Mouse (Mus musculus): Measurements from ENCODE around the gene Gpr146.
"Not testable (repeated sequence)": the region's sequence is repeated elsewhere in the genome, so short reads cannot be mapped to it uniquely, and the experiment has no call there.

The Gpr146 gene

DNA sequence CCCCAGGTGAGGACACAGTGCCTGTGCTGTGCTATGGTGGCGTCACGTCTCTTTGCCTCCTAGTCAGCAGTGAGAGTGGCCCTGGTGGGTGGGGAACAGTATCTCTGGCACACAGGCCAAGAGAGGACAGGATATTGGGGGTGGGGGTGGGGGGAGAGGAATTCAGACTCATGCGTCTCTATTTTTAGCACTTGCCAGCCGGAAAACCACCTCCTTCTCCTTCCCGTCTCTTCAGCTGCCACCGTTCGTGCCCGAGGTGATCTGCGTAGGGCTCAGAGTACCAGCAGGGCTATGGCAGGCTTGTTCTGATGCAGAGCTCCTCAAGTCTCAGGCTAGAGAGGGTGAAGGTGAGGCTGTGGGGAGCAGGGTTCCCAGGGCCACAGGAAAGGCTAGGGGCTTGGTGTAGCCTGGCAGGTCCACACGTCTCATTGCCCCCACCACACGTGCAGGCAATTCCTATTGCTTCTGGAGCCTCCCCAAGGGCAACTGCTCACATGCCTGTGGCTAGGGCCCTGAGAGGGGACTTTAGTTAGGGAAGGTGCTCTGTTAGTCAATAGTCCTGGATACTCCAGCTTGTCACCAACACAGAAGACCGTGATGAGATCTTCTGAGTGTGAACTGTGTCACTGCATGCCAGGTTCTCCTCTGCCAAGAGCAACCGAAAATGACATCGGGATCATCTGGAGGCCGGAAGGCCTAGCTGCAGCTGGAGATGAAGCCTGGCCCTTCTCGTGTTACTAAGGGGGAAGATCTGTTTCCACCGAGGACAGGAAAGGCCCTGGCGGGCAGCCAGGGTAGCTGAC lies at the start of gene Gpr146:
Gene Gpr146, plus strand, starts transcription at position 230 of the 803 bp plus-strand sequence.
- DNase-seq (ENCODE audit: low spot score in 2 of 2), result no peak

- DNase-seq (ENCODE audit: low spot score in 2 of 2), result no peak
Observed at GRCm38 (mm10) chr5:139330766-139331165, 46.7 kb upstream of the Gpr146 start.

DNA sequence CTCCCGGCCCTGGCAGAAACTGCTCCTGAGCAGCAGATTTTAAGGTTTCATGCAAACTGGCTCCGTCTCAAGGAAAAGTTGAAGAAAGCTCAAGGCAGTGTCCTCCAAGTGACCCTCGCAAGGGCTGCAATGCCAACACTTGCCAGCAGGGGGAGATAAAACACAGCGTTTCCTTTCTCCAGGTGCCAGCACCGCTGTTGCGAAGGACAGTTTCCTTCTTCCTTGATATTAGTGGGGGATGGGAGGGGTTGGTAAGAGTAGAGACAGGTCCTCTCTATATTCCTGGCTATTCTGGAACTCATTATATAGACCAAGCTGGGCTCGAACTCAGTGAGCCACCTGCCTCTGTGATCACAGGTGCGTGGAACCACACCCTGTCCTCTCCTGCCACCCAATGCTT lies 45.8 kb upstream of the Gpr146 start:
- peak; percentile 88 to 89 for DNase-seq (ENCODE audit: low spot score in 2 of 2)

- DNase-seq (ENCODE audit: low spot score in 2 of 2), result no peak
Observed at GRCm38 (mm10) chr5:139332590-139333272, 44.8 kb upstream of the Gpr146 start.

- DNase-seq (ENCODE audit: low spot score in 2 of 2), result no peak
Observed at GRCm38 (mm10) chr5:139333301-139334013, 44.0 kb upstream of the Gpr146 start.

- not testable (repeated sequence) for DNase-seq (ENCODE audit: low spot score in 2 of 2)
Observed at GRCm38 (mm10) chr5:139334394-139334793, 43.1 kb upstream of the Gpr146 start.

DNA sequence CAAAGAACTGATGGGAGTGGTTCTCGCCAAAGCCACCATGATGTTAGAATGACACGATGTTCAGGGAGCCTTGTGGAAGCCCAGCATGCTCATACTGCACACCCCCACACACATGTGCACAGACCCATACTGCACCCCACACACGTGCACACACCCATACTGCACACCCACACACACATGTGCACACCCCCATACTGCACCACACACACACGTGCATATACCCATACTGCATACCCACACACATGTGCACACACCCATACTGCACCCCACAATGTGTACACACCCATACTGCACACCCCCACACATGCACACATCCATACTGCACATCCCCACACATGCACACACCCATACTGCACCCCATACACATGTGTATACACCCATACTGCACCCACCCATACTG lies 41.9 kb upstream of the Gpr146 start:
- DNase-seq (ENCODE audit: low spot score in 2 of 2), result no peak

GRCm38 (mm10) chr5:139337826-139338370 lies 39.6 kb upstream of the Gpr146 start:
- peak in 1 of 2 experiments; percentile 53 for DNase-seq (ENCODE audit: low spot score in 2 of 2)

- no peak for DNase-seq (ENCODE audit: low spot score in 2 of 2)
Observed at GRCm38 (mm10) chr5:139338403-139338802, 39.1 kb upstream of the Gpr146 start.

GRCm38 (mm10) chr5:139338891-139339290 lies 38.6 kb upstream of the Gpr146 start:
- DNase-seq (ENCODE audit: low spot score in 2 of 2), result no peak

- DNase-seq (ENCODE audit: low spot score in 2 of 2), result peak; percentile 80 to 81
Observed at GRCm38 (mm10) chr5:139344021-139344686, 33.3 kb upstream of the Gpr146 start.

GRCm38 (mm10) chr5:139344687-139345363 lies 32.7 kb upstream of the Gpr146 start:
- peak; percentile 84 to 90 for DNase-seq (ENCODE audit: low spot score in 2 of 2)

GRCm38 (mm10) chr5:139345364-139345714 lies 32.2 kb upstream of the Gpr146 start:
- DNase-seq (ENCODE audit: low spot score in 2 of 2), result no peak

GRCm38 (mm10) chr5:139347225-139347624 lies 30.3 kb upstream of the Gpr146 start:
- DNase-seq (ENCODE audit: low spot score in 2 of 2), result no peak

DNA sequence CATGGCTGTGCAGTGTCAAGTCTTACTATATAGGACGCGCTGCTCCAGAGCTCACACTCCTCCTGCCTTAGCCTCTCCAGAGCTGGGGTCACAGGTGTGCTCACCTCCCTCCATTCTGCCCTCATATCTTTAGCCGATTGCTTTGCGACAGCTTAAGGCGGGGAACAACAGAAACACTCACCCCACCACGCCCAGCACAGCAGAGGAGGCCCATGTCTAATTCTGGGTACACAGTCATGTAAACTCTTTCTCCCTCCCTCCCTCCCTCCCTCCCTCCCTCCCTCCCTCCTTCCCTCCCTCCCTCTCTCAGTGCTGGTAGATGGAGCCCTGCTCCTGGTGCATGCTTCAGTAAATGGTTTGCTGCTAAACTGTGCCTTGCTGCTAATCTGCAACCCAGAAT lies 27.8 kb upstream of the Gpr146 start:
- no peak for DNase-seq (ENCODE audit: low spot score in 2 of 2)

DNA sequence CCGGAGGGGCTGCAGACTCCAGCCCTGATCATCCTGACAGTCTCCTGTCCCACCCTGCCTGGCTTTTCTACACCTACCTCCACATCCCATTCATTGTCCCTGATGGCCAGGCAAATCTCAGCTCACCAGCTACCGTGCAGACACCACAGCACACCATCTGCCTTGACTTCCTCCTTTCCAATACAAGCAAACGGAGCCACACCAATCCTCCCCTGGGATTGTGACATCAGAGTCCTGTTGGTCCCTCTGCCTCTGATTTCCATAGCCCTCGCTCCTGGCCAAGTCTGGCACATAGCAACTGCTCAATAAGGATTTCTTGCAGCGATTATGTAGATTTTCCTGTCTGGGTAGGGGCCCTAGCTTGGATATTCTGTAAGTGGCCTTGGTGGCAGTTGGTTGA lies 26.4 kb upstream of the Gpr146 start, which contains the start of gene Cox19:
Gene Cox19, minus strand, starts transcription at position 285 of the 400 bp plus-strand sequence.
- DNase-seq (ENCODE audit: low spot score in 2 of 2), result no peak

DNA sequence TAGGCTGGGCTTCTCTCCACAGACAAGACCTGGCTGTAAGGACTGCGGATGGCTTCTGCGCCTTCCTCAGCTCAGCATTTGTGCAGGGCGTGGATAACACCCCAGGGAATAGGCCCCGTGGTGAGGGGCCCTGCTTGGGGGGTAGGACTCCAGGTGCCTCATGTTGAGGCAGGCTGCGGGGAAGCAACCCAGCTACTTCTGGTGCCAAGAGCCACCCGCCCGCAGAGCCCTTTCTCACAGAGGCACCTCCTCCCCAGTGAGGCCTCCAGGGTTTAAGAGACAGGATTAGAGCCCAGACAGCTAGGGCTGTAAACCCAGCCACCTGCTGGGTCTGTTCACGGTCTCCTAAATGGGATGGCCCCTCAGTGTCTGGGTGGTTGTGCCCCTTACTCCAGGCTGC lies 25.9 kb upstream of the Gpr146 start:
- no peak for DNase-seq (ENCODE audit: low spot score in 2 of 2)

DNA sequence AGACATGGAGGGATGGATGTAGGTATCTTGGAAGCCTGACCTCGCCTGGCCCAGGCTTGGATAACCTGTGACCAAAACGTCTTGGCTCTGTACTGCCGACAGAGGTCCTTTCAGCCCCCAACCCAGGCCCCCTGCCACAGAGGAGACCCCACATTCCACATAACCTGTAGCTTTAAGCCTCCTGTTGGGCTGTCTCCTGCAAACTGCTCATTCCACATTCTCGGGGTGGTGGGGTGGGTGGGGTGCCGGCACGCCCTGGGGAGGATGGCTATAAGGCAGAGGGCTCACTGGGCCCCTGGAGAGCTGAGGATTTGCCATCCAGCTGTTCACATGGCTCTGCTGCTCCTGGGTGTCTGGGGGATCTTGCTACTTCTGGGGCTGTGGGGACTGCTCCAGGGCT lies 25.2 kb upstream of the Gpr146 start, which contains the start of gene Cyp2w1:
Gene Cyp2w1, plus strand, starts transcription at position 301 of the 400 bp plus-strand sequence.
- DNase-seq (ENCODE audit: low spot score in 2 of 2), result no peak

DNA sequence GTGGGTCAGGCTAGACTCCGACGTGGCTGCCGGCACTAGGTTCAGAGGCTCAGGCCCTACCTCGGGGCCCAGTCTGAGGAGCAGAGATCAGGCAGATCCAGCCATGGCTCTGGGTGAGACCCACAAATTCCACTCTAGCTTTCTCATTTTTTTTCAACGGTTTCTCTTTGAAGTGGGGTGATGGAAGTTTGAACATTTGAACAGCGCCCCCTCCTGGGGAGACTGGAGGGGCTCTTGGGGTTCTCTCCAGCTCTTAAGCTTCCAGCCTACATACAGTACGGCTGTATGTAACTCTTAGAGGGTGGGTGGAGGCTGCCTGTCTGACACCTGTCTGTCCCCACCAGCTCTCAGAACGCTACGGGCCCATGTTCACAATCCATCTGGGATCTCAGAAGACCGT lies 24.0 kb upstream of the Gpr146 start:
- no peak for DNase-seq (ENCODE audit: low spot score in 2 of 2)

- no peak for DNase-seq (ENCODE audit: low spot score in 2 of 2)
Observed at GRCm38 (mm10) chr5:139353946-139354345, 23.6 kb upstream of the Gpr146 start.

DNA sequence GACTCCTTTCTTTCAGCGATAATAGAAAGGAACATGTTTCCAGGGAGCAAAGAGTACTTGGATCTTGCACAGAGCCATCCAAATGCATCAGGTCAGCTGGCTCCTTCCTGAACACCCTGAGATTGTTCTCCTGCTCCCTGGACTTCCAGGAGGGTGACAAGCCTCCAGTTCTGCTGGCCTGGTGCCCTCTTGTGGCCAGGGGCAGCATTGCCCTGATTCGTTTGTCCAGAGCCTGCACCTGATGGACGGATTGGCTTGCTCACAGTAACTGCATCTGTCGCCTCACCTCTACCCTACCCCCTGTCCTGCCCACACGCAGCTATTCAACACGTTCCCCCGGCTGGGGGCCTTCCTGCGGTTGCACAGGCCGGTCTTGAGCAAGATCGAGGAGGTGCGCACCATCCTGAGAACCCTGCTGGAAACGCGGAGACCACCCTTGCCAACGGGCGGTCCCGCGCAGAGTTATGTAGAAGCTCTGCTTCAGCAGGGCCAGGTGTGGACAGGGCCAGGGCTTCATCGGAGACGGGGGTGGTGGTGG lies 22.2 kb upstream of the Gpr146 start:
- peak; percentile 62 to 79 for DNase-seq (ENCODE audit: low spot score in 2 of 2)

All from cerebellum, postnatal 4 days (tissue).